Mouse (Mus musculus): ENCODE results near the gene Mrc2. TPM values are rescaled to one million over a fixed set of nuclear protein-coding genes. Genes with fewer than 3 reads are reported as not detected.

Gene Mrc2
- polyA plus RNA-seq, 1 experiment from 2014 or later = 5.3 TPM

DNA sequence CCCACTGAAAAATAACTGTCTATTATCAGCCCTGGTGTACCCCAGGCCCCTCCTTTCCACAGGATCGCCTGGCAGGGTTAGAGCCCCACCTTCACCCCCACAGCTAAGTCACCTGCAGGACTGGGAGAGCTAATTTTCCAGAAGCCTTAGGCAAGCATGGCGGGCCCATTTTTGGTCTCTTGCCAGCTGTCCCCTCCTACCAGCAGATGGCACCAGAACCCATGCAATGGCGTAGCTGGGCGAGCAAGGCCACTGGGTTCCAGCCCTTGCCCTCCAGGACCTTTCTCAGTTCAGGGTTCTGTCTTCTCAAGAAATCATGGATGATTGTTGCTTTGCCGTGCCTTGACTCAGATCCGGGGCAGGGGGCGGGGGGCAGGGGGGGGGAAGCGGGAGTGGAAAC lies 40.0 kb downstream of the Mrc2 start:
- Histone ChIP-seq H3K4me2 (replicated peaks) (no peak overlapping the region), H3K36me3 (no peaks in the 10 kb centered on the region), H3K9ac (replicated peaks) (no peak overlapping the region), H3K27ac (no peak overlapping the region), H3K4me3 (replicated peaks) (no peak overlapping the region), H3K4me1 (replicated peaks) (peaks cover 6% of the 10 kb centered on the region), H3K9me3 (no peaks in the 10 kb centered on the region), H3K27me3 (no peaks in the 10 kb centered on the region)
- WGBS = 70% methylated on average over 8 of the region's 8 CpGs
- 0 out of 2 replicates have a peak, but pooled peaks have one; percentile 22 for ATAC-seq

DNA sequence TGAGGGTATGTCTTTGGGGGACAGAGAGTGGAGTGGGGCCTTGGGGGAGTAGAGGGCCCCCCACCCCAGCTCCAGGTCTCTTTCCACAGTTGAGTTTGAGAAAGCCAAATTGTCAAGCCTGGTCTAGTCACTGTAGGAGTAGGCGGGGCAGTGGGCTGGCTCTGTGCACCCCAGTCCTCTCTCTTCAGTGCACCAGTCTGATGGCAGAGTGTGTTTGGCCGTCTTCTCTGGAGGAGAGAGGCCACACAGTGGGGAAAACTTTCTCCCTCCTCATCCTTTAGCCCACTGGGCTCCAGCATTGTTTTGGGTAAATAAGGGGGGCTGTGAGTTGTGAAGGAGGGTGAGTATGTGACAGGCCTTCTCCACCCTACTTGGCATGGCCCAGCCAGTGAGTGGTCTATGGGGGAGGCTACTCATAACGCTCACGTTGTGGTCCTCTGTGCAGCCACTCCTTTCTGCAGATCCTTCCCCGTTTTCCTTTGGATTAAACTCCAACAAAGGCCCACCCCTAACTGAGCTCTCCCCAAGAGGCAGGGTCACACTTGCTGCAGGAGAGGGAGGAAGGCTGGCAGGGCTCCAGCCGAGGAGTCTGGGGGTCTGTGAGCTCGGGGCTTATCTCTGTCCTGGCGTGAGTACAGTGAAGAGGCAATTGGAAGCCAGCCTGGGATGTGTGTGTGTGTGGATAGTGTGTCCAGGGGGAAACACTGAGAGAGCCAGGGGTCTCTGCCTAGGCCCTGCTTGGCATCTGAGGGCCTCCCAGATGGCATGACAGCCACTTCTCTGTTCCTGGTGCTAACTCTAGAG lies 41.6 kb downstream of the Mrc2 start:
- peak; percentile 49 for ATAC-seq
- no peak overlapping the region for H3K27ac ChIP-seq
- WGBS = 52% methylated on average over 8 of the region's 8 CpGs

DNA sequence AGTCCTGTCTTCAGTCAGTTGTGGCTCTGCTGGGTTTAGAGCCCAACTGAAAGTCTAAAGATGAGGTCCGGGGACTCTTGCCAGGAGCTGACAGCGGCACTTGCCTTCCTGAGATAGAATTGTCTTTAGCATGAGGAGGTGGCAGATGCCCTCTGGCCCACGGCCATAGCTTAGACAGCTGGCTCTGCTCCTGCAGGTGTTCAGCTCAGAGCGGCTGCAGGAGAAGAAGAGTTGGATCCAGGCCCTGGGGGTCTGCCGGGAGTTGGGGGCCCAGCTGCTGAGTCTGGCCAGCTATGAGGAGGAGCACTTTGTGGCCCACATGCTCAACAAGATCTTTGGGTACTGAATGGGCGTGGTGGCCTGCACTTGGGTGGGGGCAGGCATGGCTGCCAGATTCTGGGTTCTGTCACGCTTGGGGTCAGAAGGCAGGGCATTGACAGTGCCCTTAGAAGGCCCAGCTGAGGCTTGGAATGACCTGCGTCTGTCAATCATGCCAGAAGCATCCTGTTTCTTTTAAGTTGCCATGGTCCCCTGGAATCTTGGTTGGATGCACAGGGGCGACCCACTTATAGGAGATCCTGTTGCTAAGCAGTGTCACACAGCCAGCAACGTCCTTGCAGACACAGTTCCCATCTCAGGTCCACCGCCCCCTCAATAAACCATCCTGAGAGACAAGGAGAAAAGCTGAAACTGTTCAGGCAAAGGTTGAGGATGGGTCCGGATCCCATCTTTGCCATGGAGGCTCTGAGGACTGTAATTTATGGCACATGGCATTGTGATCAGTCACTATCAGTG lies 46.4 kb downstream of the Mrc2 start:
- 83% methylated on average over 12 of the region's 12 CpGs for WGBS

More for the DNA sequence above, 41.6 kb downstream of the Mrc2 start:
- Histone ChIP-seq H3K4me3 (replicated peaks) (no peak overlapping the region), H3K9me3 (no peaks in the 10 kb centered on the region), H3K4me1 (replicated peaks) (peaks cover 6% of the 10 kb centered on the region), H3K27me3 (no peaks in the 10 kb centered on the region), H3K9ac (replicated peaks) (no peak overlapping the region), H3K36me3 (no peaks in the 10 kb centered on the region), H3K4me2 (replicated peaks) (no peak overlapping the region)

DNA sequence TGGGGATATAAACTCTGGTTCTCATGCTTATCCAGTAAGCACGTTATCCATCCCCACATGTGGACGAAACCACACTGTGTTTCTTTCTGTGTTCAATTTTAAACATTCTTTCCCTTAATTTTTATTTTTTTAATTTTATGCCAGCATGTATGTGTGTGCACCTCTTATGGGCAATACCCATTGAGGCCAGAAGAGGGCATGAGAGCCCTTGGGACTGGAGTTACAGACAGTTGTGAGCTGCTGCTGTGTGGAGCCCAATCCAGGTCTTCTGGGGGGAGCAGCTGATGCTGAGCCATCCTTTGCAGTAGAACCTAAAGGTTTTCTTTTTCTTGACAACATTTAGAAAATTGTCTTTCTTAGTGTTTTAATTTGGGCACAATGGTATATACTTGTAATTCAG lies 52.8 kb downstream of the Mrc2 start:
- H3K27ac ChIP-seq = no peak overlapping the region
- WGBS = 88% methylated on average over 2 of the region's 2 CpGs
- no peaks in the 10 kb centered on the region for H3K27me3 ChIP-seq
- H3K36me3 ChIP-seq = no peaks in the 10 kb centered on the region; the same call in none of the 2 replicates
- H3K4me2 ChIP-seq (replicated peaks) = no peak overlapping the region
- H3K9ac ChIP-seq (replicated peaks) = no peak overlapping the region
- no peak for ATAC-seq
- no peaks in the 10 kb centered on the region for H3K9me3 ChIP-seq
- no peaks in the 10 kb centered on the region for H3K4me1 ChIP-seq (replicated peaks)
- no peak overlapping the region for H3K4me3 ChIP-seq (replicated peaks)

More for the DNA sequence above, 46.4 kb downstream of the Mrc2 start:
- H3K27ac ChIP-seq = no peak overlapping the region
- no peaks in the 10 kb centered on the region for H3K4me1 ChIP-seq (replicated peaks)
- H3K9me3 ChIP-seq = no peaks in the 10 kb centered on the region
- no peak overlapping the region for H3K4me2 ChIP-seq (replicated peaks)
- H3K4me3 ChIP-seq (replicated peaks) = no peak overlapping the region
- peak overlapping the region; percentile 10; the same call in 1 of the 2 replicates for H3K9ac ChIP-seq (replicated peaks)
- no peak for ATAC-seq
- H3K36me3 ChIP-seq = no peaks in the 10 kb centered on the region; the same call in 1 of the 2 replicates
- no peaks in the 10 kb centered on the region for H3K27me3 ChIP-seq

DNA sequence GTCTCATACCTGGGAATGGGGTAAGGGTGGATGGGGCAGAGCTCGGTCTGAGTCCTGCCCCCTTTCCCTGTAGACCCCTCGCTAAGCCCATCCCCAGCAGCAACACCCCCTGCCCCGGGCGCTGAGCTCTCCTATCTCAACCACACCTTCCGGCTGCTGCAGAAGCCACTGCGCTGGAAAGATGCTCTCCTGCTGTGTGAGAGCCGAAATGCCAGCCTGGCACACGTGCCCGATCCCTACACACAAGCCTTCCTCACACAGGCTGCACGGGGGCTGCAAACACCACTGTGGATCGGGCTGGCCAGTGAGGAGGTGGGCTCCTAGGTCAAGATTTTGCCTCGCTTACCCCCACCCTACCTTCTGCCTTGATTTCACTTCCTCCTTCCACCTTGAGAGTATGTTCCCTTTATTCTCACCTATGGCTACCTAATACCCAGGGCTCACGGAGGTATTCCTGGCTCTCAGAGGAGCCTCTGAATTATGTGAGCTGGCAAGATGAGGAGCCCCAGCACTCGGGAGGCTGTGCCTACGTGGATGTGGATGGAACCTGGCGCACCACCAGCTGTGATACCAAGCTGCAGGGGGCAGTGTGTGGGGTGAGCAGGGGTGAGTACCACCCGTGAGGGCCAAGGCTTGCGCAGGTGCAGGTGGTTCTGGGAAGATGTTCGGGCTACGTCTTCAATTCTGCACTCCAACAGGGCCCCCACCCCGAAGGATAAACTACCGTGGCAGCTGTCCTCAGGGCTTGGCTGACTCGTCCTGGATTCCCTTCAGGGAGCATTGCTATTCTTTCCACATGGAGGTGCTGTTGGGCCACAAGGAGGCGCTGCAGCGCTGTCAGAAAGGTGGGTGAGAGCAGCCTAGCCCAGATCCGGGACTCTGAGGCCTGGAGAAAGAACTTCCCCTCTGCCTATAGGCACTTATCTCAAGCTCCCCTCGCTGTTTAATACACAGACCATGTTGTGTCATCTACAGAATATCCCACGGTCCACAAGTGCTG lies 55.0 kb downstream of the Mrc2 start:
- H3K9me3 ChIP-seq = no peaks in the 10 kb centered on the region
- no peaks in the 10 kb centered on the region for H3K27me3 ChIP-seq
- no peaks in the 10 kb centered on the region for H3K4me1 ChIP-seq (replicated peaks)
- peak; percentile 81 for ATAC-seq
- no peak overlapping the region for H3K9ac ChIP-seq (replicated peaks)
- no peaks in the 10 kb centered on the region; the same call in 1 of the 2 replicates for H3K36me3 ChIP-seq
- no peak overlapping the region for H3K4me3 ChIP-seq (replicated peaks)
- no peak overlapping the region for H3K27ac ChIP-seq
- 63% methylated on average over 28 of the region's 28 CpGs for WGBS
- no peak overlapping the region for H3K4me2 ChIP-seq (replicated peaks)

DNA sequence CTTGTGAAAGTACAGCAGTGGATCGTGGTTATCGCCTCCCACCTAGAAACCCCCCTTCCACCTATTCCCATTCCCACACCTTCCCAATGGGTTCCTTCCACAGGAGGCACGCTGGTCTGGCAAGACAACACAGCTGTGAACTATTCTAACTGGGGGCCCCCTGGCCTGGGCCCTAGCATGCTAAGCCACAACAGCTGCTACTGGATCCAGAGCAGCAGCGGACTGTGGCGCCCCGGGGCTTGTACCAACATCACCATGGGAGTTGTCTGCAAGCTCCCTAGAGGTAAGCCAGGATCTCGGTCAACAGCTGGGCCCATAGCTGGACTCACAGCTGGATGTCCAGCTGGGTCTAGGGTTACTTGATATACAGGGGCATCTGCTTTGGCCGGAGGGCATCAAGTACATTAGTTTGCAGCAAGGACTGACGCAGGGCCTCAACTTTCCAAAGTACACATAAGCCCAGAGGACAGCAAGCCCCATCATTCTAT lies 56.1 kb downstream of the Mrc2 start:
- Histone ChIP-seq H3K4me1 (replicated peaks) (peaks cover 5% of the 10 kb centered on the region; the same call in 1 of the 2 replicates), H3K9me3 (no peaks in the 10 kb centered on the region), H3K4me3 (replicated peaks) (no peak overlapping the region), H3K27ac (no peak overlapping the region), H3K9ac (replicated peaks) (no peak overlapping the region), H3K36me3 (no peaks in the 10 kb centered on the region; the same call in 1 of the 2 replicates), H3K4me2 (replicated peaks) (no peak overlapping the region), H3K27me3 (no peaks in the 10 kb centered on the region)
- WGBS = 95% methylated on average over 9 of the region's 9 CpGs
- no peak for ATAC-seq

DNA sequence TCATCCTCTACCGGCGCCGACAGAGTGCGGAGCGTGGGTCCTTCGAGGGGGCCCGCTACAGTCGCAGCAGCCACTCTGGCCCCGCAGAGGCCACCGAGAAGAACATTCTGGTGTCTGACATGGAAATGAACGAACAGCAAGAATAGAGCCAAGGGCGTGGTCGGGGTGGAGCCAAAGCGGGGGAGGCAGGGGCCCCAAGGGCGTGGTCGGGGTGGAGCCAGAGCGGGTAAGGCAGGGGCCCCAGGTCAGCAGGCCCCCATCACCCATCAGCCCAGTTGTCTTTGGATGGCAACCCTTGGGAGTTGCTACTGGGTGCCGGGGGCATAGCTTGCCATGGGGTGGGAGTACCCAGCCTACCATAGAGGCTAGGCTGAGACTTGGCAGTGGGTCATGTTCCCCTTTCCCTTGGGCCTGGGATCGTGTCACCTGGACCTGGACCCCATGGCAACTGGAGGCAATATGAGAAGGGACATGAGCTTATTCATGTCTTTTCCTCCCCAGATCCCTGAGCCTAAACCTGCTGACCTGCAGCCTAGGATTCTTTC lies 57.4 kb downstream of the Mrc2 start:
- Histone ChIP-seq H3K27ac (no peak overlapping the region), H3K4me2 (replicated peaks) (no peak overlapping the region), H3K4me3 (replicated peaks) (no peak overlapping the region), H3K9me3 (no peaks in the 10 kb centered on the region), H3K4me1 (replicated peaks) (peaks cover 5% of the 10 kb centered on the region; the same call in 1 of the 2 replicates), H3K9ac (replicated peaks) (no peak overlapping the region), H3K27me3 (no peaks in the 10 kb centered on the region), H3K36me3 (no peaks in the 10 kb centered on the region; the same call in 1 of the 2 replicates)
- ATAC-seq = no peak
- WGBS = 94% methylated on average over 19 of the region's 19 CpGs

DNA sequence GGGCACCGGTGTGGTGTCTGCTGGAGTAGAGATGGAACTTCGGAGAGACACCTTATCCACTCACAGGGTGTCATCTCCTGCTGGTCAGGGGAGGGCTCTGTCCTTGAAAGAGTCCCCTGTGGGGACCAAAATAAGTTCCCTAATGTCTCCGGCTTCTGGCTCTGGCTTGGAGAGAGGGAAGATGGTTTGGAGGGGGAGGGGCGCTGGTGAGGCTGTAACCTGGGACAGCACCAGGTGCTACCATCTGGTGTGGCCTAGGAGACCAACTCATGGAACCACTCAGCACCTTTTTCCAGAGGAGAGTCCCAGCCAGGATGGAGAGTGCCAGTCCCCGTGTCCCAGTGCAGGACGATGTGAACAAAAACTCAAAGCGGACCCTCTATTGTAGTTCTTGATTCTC lies 58.2 kb downstream of the Mrc2 start:
- no peaks in the 10 kb centered on the region for H3K9me3 ChIP-seq
- ATAC-seq = no peak
- 89% methylated on average over 7 of the region's 7 CpGs for WGBS

DNA sequence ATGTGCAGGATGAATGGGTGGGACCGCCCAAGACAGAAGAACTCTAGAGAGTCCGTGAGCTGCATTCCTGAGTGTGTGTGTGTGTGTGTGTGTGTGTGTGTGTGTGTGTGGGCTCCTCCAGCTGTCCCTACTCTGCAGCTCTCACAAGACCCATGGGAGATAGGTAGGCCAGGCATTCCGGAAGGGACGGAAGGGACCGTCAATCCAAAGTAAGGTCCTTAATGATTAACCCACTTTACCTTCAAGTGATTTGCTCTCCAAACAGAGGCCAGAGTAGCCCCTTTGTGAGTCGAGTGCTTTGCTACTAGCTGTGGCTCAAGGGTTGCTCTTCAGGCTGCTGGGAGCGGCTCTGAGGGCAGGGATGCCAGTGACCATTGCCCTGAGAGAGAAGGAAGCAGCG lies 59.7 kb downstream of the Mrc2 start:
- Histone ChIP-seq H3K9ac (replicated peaks) (no peak overlapping the region), H3K4me3 (replicated peaks) (no peak overlapping the region), H3K9me3 (no peaks in the 10 kb centered on the region), H3K27ac (no peak overlapping the region), H3K4me1 (replicated peaks) (peaks cover 5% of the 10 kb centered on the region; the same call in 1 of the 2 replicates), H3K27me3 (no peaks in the 10 kb centered on the region), H3K4me2 (replicated peaks) (no peak overlapping the region), H3K36me3 (no peaks in the 10 kb centered on the region; the same call in 1 of the 2 replicates)
- ATAC-seq = no peak
- 80% methylated on average over 8 of the region's 8 CpGs for WGBS

More for the DNA sequence above, 58.2 kb downstream of the Mrc2 start:
- no peaks in the 10 kb centered on the region for H3K27me3 ChIP-seq
- H3K4me3 ChIP-seq (replicated peaks) = no peak overlapping the region
- H3K4me2 ChIP-seq (replicated peaks) = no peak overlapping the region
- H3K36me3 ChIP-seq = no peaks in the 10 kb centered on the region; the same call in 1 of the 2 replicates
- H3K9ac ChIP-seq (replicated peaks) = no peak overlapping the region
- peaks cover 5% of the 10 kb centered on the region; the same call in 1 of the 2 replicates for H3K4me1 ChIP-seq (replicated peaks)
- H3K27ac ChIP-seq = no peak overlapping the region

DNA sequence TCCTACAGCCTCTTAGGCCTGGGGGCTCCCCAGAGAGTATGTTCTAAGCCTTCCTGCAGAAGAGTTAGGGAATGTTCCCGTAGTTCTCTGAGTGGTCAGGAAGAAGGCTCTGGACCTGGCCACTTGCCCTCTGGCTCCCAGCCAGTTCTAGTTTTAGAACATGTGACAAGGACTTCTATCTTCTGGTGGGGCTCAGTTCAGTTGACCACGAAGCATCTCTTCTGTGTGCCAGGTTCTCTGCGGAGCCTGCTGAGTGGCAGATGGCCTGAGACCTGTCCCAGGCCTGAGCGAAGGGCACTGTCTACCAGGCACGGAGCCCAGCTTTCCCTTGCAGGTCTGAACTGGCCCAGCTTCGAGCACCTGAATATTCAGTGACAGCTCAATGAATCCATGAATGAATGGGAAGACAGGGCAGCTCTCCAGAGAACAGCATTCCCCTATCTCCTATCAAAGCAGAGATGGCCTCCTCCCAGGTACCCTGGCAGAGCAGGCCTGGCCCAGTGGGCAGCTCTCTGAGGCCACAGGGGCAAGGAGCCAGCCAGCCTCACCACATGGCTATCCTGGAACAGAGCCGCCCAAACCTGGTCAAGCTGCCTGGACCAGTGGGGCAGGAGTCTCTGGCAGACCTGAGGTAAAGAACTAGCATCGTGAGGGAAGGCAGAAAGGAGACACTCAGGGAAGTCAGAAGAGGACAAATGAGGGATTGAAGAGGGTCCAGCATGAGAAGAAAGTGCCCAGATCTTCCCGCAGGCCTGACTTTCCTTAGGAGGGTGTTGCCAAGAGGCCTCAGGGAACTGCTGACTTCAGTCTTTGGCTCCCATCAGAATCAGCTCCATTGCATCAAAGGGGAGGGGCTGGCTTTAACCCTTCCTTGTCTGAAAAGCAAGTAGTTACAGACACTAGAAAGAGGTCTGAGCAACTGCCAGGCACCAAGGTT lies 60.8 kb downstream of the Mrc2 start:
- H3K27ac ChIP-seq = no peak overlapping the region
- H3K9ac ChIP-seq (replicated peaks) = no peak overlapping the region
- ATAC-seq = no peak
- 65% methylated on average over 9 of the region's 9 CpGs for WGBS
- H3K4me1 ChIP-seq (replicated peaks) = peaks cover 5% of the 10 kb centered on the region; the same call in 1 of the 2 replicates
- no peaks in the 10 kb centered on the region for H3K27me3 ChIP-seq
- no peak overlapping the region for H3K4me3 ChIP-seq (replicated peaks)
- H3K4me2 ChIP-seq (replicated peaks) = no peak overlapping the region
- H3K36me3 ChIP-seq = no peaks in the 10 kb centered on the region; the same call in 1 of the 2 replicates
- H3K9me3 ChIP-seq = no peaks in the 10 kb centered on the region

All from midbrain, embryonic 13.5 days (tissue).